Mouse (Mus musculus) heart, embryonic 14.5 days (tissue): ENCODE measurements at regions not wholly inside any gene's neighbourhood (a gene's known extent, or its start where the extent isn't known, plus 50 kb on each side); places are given as distances from the start of the nearest gene placed in this dataset.

Source experiments
- ATAC-seq: fragments of 200-750 bp; cut with Nextera tagmentation; 2 replicates; pipeline ENCODE4 v1.8.0; 2017; ENCODE audit warnings: low read depth, moderate TSS enrichment; ENCODE audit not compliant: insufficient number of reproducible peaks, insufficient read depth, low FRiP score
- H3K27ac ChIP-seq, 2 experiments: fragments of 200-500 bp in 1 of 2; fragments of 300-500 bp in 1 of 2; sonication (generic) in 1 of 2; replicated peaks in 1 of 2; 2 replicates each; pipeline ENCODE4 v1.5.1; 2012 to 2014; ENCODE audit warnings: low read depth in 2 of 2, low read length in 2 of 2, control low read depth in 1 of 2, mild to moderate bottlenecking in 1 of 2, mixed read lengths in 1 of 2; ENCODE audit not compliant: control insufficient read depth in 1 of 2, insufficient read depth in 1 of 2
- H3K27me3 ChIP-seq: fragments of 300-500 bp; sonication (generic); 2 replicates; pipeline ENCODE4 v1.6.1; 2014; ENCODE audit warnings: mild to moderate bottlenecking, low read length, control low read depth; ENCODE audit not compliant: control insufficient read depth, insufficient read depth
- H3K36me3 ChIP-seq: fragments of 300-500 bp; sonication (generic); 2 replicates; pipeline ENCODE4 v1.6.1; 2014; ENCODE audit warnings: mild to moderate bottlenecking, control low read depth, low read length, mixed read lengths; ENCODE audit not compliant: control insufficient read depth, insufficient read depth
- H3K4me1 ChIP-seq, 2 experiments: fragments of 200-500 bp in 1 of 2; fragments of 300-500 bp in 1 of 2; sonication (generic) in 1 of 2; 2 replicates each; pipeline ENCODE4 v1.6.1; 2012 to 2014; ENCODE audit warnings: low read length in 2 of 2, control low read depth in 1 of 2, mixed read lengths in 1 of 2; ENCODE audit not compliant: control insufficient read depth in 2 of 2, insufficient read depth in 2 of 2
- H3K4me2 ChIP-seq: fragments of 300-500 bp; sonication (generic); 2 replicates; pipeline ENCODE4 v1.6.1; 2014; ENCODE audit warnings: mild to moderate bottlenecking, low read length
- H3K4me3 ChIP-seq, 2 experiments: fragments of 200-500 bp in 1 of 2; fragments of 300-500 bp in 1 of 2; sonication (generic) in 1 of 2; 2 replicates each; pipeline ENCODE4 v1.5.1; 2012 to 2014; ENCODE audit warnings: low read length in 2 of 2, mild to moderate bottlenecking in 2 of 2, control low read depth in 1 of 2, low read depth in 1 of 2, moderate library complexity in 1 of 2; ENCODE audit not compliant: control insufficient read depth in 1 of 2, insufficient read depth in 1 of 2
- H3K9ac ChIP-seq: fragments of 300-500 bp; sonication (generic); 2 replicates; pipeline ENCODE4 v1.6.1; 2014; ENCODE audit warnings: mild to moderate bottlenecking, low read length
- H3K9me3 ChIP-seq: fragments of 300-500 bp; sonication (generic); 2 replicates; pipeline ENCODE4 v1.6.1; 2016; ENCODE audit warnings: low read length, control low read depth; ENCODE audit not compliant: control insufficient read depth
- WGBS: fragments of 180-500 bp; shearing (Covaris S2); extraction: QIAGEN DNeasy Blood & Tissue Kit; methylation state at CpG from one replicate; pipeline ENCODE4 v1.1.7; 2014; 5-methylcytosine and 5-hydroxymethylcytosine counted together

DNA sequence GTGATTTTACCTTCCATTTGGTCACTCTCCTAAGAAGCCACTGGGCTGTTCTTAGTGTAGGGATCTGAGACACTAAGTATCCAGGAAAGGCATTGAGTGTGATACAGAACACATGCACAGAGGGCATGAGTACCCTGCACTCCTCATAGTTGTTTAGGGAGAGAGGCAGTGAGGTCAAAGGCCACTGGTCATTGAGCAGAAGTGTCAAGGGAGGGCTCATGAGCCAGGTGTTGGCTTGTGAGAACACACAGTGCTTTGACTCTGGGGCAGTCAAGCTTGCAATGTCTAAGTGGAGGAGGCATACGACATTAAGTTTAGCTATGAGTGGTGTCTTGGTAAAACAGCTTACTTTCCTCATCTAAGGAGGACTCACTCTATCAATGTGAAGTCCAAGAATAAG, 65.9 kb upstream of the Plpp4 start:
- WGBS: 79% methylated on average over 1 of the region's 1 CpGs
- H3K27me3 ChIP-seq: no peaks in the 10 kb centered on the region

DNA sequence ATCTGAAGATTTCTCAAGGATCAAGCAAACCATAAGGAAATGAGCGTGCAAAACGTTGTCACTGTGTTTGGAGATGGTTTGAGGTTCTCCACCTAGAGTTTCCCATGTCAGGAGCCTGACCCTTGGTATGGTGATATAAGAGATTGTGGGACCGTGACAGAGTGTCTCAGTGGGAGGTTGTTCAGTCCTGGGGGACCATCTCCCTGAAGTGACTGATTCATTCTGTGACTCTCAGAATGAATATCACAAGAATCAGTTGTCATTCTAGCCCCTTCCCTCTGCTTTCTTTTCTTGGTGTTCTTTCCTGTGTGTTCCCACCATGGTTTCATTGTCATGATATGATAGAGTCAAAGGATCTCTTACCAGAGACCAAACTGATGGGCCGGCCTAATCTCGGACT, 49.8 kb upstream of the Plpp4 start:
- Histone ChIP-seq H3K27me3 (no peaks in the 10 kb centered on the region), H3K9ac (no peak overlapping the region), H3K9me3 (no peaks in the 10 kb centered on the region), H3K27ac (no peak overlapping the region), H3K4me2 (no peak overlapping the region), H3K4me3 (no peak overlapping the region), H3K36me3 (no peaks in the 10 kb centered on the region), H3K4me1 (no peaks in the 10 kb centered on the region)
- ATAC-seq: no peak
- WGBS: 76% methylated on average over 5 of the region's 5 CpGs

More for the DNA sequence above, 65.9 kb upstream of the Plpp4 start:
- H3K9ac ChIP-seq: no peak overlapping the region
- no peaks in the 10 kb centered on the region for H3K36me3 ChIP-seq
- no peak overlapping the region for H3K4me3 ChIP-seq
- no peak overlapping the region for H3K4me2 ChIP-seq
- H3K4me1 ChIP-seq: no peaks in the 10 kb centered on the region
- H3K27ac ChIP-seq: no peak overlapping the region
- no peak for ATAC-seq
- no peaks in the 10 kb centered on the region for H3K9me3 ChIP-seq
